Mouse (Mus musculus): ENCODE measurements at regions not wholly inside any gene's neighbourhood (a gene's known extent, or its start where the extent isn't known, plus 50 kb on each side); places are given as distances from the start of the nearest gene placed in this dataset.

DNA sequence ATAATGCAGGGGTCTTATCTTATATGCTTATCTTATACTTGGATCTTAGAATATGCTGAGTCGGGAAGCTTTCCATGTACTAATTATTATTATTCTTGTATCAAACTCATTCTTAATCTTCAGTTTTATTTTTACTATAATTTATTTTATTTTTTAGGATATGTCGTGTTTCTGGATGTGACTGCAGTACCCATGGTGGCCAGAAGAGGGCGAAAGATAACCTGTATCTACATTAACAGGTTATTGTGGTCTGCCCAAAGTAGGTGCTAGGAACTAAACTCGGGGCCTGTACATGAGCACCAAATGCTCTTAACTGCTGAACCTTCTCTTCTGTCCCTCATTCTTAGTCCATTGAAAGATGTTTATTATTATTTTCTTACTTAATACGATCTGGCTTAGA, 72.0 kb upstream of the Samt3 start:
- TF ChIP-seq CTCF (IDR thresholded peaks at IDR 0.05; ENCODE audit: extremely low read depth, insufficient read depth, low read length) (no peak), POLR2A (IDR thresholded peaks at IDR 0.05; ENCODE audit: extremely low read depth, insufficient read depth, low read length) (no peak)
- H3K4me3 ChIP-seq (ENCODE audit: insufficient read depth, low read length): no peak overlapping the region

DNA sequence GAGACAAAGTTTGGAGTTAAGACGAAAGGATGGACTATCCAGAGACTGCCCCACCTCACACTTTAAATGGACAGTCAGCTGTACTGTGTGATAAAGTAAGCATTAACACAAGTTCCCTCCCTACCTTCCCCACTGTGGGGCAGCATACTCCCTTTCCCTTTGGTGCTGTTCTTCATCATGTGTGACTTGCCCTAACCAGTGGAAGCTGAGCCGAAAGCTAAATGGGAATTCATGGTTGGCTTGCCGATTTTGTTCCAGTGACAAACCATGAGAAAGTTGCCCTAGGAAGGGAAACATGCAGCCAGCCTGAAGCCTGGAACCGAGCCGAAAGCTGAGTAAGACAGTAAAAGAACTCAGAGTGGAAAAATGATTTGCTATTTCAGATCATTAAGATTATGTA, 62.9 kb upstream of the Samt3 start:
- 0 out of 2 replicates have a peak, but pooled peaks have one; percentile 4 for TF ChIP-seq CTCF (IDR thresholded peaks at IDR 0.05; ENCODE audit: extremely low read depth, insufficient read depth, low read length)
- TF ChIP-seq POLR2A (IDR thresholded peaks at IDR 0.05; ENCODE audit: extremely low read depth, insufficient read depth, low read length): no peak
- Histone ChIP-seq H3K4me3 (ENCODE audit: insufficient read depth, low read length) (no peak overlapping the region), H3K27ac (ENCODE audit: insufficient read depth, low read length) (no peak overlapping the region), H3K4me1 (ENCODE audit: control insufficient read depth, insufficient read depth, low read length) (no peaks in the 10 kb centered on the region)

More for the DNA sequence above, 72.0 kb upstream of the Samt3 start:
- Histone ChIP-seq H3K4me1 (ENCODE audit: control insufficient read depth, insufficient read depth, low read length) (no peaks in the 10 kb centered on the region), H3K27ac (ENCODE audit: insufficient read depth, low read length) (no peak overlapping the region)

Measured in cortical plate, adult 2 months (tissue).